In the genomic region with DNA sequence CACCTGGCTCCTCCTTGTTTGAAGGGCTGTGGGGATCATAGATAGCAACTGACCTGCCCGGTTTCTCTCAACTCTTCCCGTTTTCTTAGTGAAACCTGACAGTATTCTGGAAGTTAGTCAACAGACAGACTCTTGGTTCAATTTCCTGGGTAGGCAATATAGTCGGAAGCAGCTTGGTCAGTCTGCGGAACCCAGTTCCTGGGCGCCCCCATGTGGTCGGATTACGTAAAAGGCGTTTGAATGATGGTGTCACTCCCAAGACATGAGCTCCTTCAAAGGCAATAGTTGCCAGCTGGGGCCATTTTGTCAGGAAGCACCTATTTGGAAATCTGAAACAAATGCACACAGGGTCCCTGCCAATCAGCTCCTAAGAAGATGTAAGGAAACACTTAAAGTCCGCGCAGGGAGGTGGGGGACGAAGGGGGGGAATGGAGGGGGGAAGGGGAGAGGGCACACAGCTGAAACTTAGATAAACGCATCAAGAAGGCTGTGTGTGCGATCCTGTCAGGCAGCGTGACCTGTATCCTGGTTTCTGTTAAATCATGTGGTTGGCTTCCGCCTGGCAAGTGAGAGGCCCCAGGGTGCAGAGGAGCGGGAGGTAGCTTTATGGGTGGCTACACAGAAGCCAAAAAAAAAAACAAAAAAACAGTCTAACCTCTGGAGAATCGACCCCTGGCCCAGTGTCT, we compare ENCODE assay signal across 8 mouse cellular contexts.
A peak's percentile ranks its signal among the peaks of the same experiment; 100 is the strongest.
DNase-seq lines count a peak whose midpoint lies in the region; ATAC-seq and TF ChIP-seq lines count a peak whose summit lies in the region.

No protein-coding gene starts in this region.

- H3K4me2 ChIP-seq in kidney, embryonic 14.5 days (replicated peaks; ENCODE audit: low read depth, low read length) = no peak overlapping the region
- H3K4me2 ChIP-seq in lung, embryonic 14.5 days = peak overlapping the region; percentile 7; the same call in 1 of the 2 replicates
- H3K4me2 ChIP-seq in neural tube, embryonic 15.5 days = no peak overlapping the region

- H3K4me3 ChIP-seq in bone marrow macrophage, adult 2 months (ENCODE audit: insufficient read depth, low read length) = no peak overlapping the region
- H3K4me3 ChIP-seq in kidney, embryonic 14.5 days (ENCODE audit: low read length) = no peak overlapping the region
- H3K4me3 ChIP-seq in lung, embryonic 14.5 days (ENCODE audit: low read depth, low read length) = no peak overlapping the region
- H3K4me3 ChIP-seq in neural tube, embryonic 15.5 days (replicated peaks) = no peak overlapping the region

- H3K36me3 ChIP-seq in kidney, embryonic 14.5 days (ENCODE audit: control insufficient read depth, insufficient read depth, low read length) = no peaks in the 10 kb centered on the region
- H3K36me3 ChIP-seq in lung, embryonic 14.5 days (ENCODE audit: insufficient read depth) = no peaks in the 10 kb centered on the region
- no peaks in the 10 kb centered on the region for H3K36me3 ChIP-seq in neural tube, embryonic 15.5 days

- no peaks in the 10 kb centered on the region for H3K27me3 ChIP-seq in kidney, embryonic 14.5 days (ENCODE audit: control insufficient read depth, insufficient read depth, low read length)
- H3K27me3 ChIP-seq in lung, embryonic 14.5 days (ENCODE audit: insufficient read depth, low read length) = no peaks in the 10 kb centered on the region
- H3K27me3 ChIP-seq in neural tube, embryonic 15.5 days (replicated peaks) = 0 out of 2 replicates have a peak, but pooled peaks cover 3% of the 10 kb centered on the region

- peak; percentile 46 for DNase-seq in layer of hippocampus, adult 11-12 months (ENCODE audit: low spot score)
- DNase-seq in layer of hippocampus, adult 9-10 months (ENCODE audit: low spot score) = no peak
- peak; percentile 54 to 64 for DNase-seq in gastrocnemius, postnatal 36 days
- peak; percentile 95 for DNase-seq in lung, embryonic 14.5 days
- peak; percentile 82 to 85 for DNase-seq in thymus, postnatal 36 days

- H3K27ac ChIP-seq in bone marrow macrophage, adult 2 months (ENCODE audit: insufficient read depth, low read depth, low read length) = no peak overlapping the region
- peak overlapping the region; percentile 95 for H3K27ac ChIP-seq in kidney, embryonic 14.5 days (ENCODE audit: low read depth, low read length)
- H3K27ac ChIP-seq in lung, embryonic 14.5 days (ENCODE audit: low read depth) = peak overlapping the region; percentile 83
- peak overlapping the region; percentile 66 for H3K27ac ChIP-seq in neural tube, embryonic 15.5 days (replicated peaks)

- ATAC-seq in kidney, embryonic 14.5 days (ENCODE audit: low FRiP score, low TSS enrichment) = 0 out of 2 replicates have a peak, but pooled peaks have one; percentile 11
- ATAC-seq in lung, embryonic 14.5 days (ENCODE audit: insufficient read depth) = peak; percentile 26
- ATAC-seq in neural tube, embryonic 15.5 days (ENCODE audit: low FRiP score) = no peak

- peak; percentile 75 for TF ChIP-seq CTCF in bone marrow macrophage, adult 2 months (IDR thresholded peaks at IDR 0.05; ENCODE audit: low read depth, low read length)
- peak; percentile 71 for TF ChIP-seq CTCF in lung, embryonic 14.5 days (IDR thresholded peaks at IDR 0.05; ENCODE audit: low read depth)

- peaks cover 18% of the 10 kb centered on the region for H3K4me1 ChIP-seq in bone marrow macrophage, adult 2 months (ENCODE audit: control insufficient read depth, insufficient read depth, low read length)
- peaks cover 36% of the 10 kb centered on the region for H3K4me1 ChIP-seq in kidney, embryonic 14.5 days (ENCODE audit: control insufficient read depth, insufficient read depth, low read length)
- peaks cover 30% of the 10 kb centered on the region for H3K4me1 ChIP-seq in lung, embryonic 14.5 days (ENCODE audit: insufficient read depth)
- peaks cover 35% of the 10 kb centered on the region for H3K4me1 ChIP-seq in neural tube, embryonic 15.5 days

- intact Hi-C loops in gastrocnemius, postnatal 36 days (cut with DNase I) = no loop called here

- no peaks in the 10 kb centered on the region for H3K9me3 ChIP-seq in kidney, embryonic 14.5 days (ENCODE audit: control insufficient read depth, low read length)
- H3K9me3 ChIP-seq in lung, embryonic 14.5 days (ENCODE audit: low read depth, low read length) = no peaks in the 10 kb centered on the region
- no peaks in the 10 kb centered on the region for H3K9me3 ChIP-seq in neural tube, embryonic 15.5 days (replicated peaks)

- no peak for TF ChIP-seq POLR2A in bone marrow macrophage, adult 2 months (IDR thresholded peaks at IDR 0.05; ENCODE audit: borderline replicate concordance, low read depth, low read length)

- H3K9ac ChIP-seq in kidney, embryonic 14.5 days (ENCODE audit: low read depth, low read length) = no peak overlapping the region
- 0 out of 2 replicates have a peak overlapping the region, but pooled peaks have one; percentile 4 for H3K9ac ChIP-seq in lung, embryonic 14.5 days
- H3K9ac ChIP-seq in neural tube, embryonic 15.5 days (replicated peaks) = no peak overlapping the region

- 14% methylated on average over 17 of the region's 17 CpGs for WGBS in kidney, embryonic 14.5 days
- 12% methylated on average over 17 of the region's 17 CpGs for WGBS in lung, embryonic 14.5 days
- WGBS in neural tube, embryonic 15.5 days = 44% methylated on average over 17 of the region's 17 CpGs
